8 mouse cellular contexts compared by ENCODE assay signal in genomic region chr1:39720186-39720585, GRCm38 (mm10). TPM values are rescaled to one million over a fixed set of nuclear protein-coding genes. Genes with fewer than 3 reads are reported as not detected.
DNase-seq lines count a peak whose midpoint lies in the region; ATAC-seq and TF ChIP-seq lines count a peak whose summit lies in the region.

No protein-coding gene starts in this region.

- H3K4me2 ChIP-seq in forebrain, embryonic 12.5 days: peak overlapping the region; percentile 80
- H3K4me2 ChIP-seq in limb, embryonic 12.5 days: peak overlapping the region; percentile 88
- H3K4me2 ChIP-seq in neural tube, embryonic 15.5 days: peak overlapping the region; percentile 96

- peaks cover 12% of the 10 kb centered on the region for H3K27me3 ChIP-seq in forebrain, embryonic 12.5 days
- H3K27me3 ChIP-seq in limb, embryonic 12.5 days: no peaks in the 10 kb centered on the region
- no peaks in the 10 kb centered on the region for H3K27me3 ChIP-seq in neural tube, embryonic 15.5 days (replicated peaks)

- peaks cover 10% of the 10 kb centered on the region for H3K4me1 ChIP-seq in forebrain, embryonic 12.5 days
- H3K4me1 ChIP-seq in limb, embryonic 12.5 days (replicated peaks): peaks cover 36% of the 10 kb centered on the region
- H3K4me1 ChIP-seq in neural tube, embryonic 15.5 days: peaks cover 14% of the 10 kb centered on the region

- H3K27ac ChIP-seq in layer of hippocampus, adult 2 months: no peak overlapping the region
- H3K27ac ChIP-seq in forebrain, embryonic 12.5 days: no peak overlapping the region
- peak overlapping the region; percentile 87 for H3K27ac ChIP-seq in limb, embryonic 12.5 days
- no peak overlapping the region for H3K27ac ChIP-seq in neural tube, embryonic 15.5 days (replicated peaks)

- no peak for TF ChIP-seq CTCF in layer of hippocampus, adult 2 months (conservative IDR thresholded peaks at IDR 0.05)

- DNase-seq in layer of hippocampus, adult 2 months (ENCODE audit: low spot score in 2 of 2): no peak
- DNase-seq in layer of hippocampus, adult 9-10 months (ENCODE audit: low spot score): no peak
- no peak for DNase-seq in gastrocnemius, postnatal 36 days
- no peak for DNase-seq in cerebellum, postnatal 25 days

- ATAC-seq in forebrain, embryonic 12.5 days (ENCODE audit: low FRiP score): no peak
- 0 out of 2 replicates have a peak, but pooled peaks have one; percentile 38 for ATAC-seq in limb, embryonic 12.5 days (ENCODE audit: insufficient number of reproducible peaks, insufficient read depth, low FRiP score, low TSS enrichment, low read depth)
- ATAC-seq in neural tube, embryonic 15.5 days (ENCODE audit: low FRiP score): no peak
- ATAC-seq in inflammation-experienced regulatory T-cells, adult 6 months: no peak

- intact Hi-C loops in gastrocnemius, postnatal 36 days (cut with DNase I): no loop called here

- peak overlapping the region; percentile 68; the same call in 1 of the 2 replicates for H3K9ac ChIP-seq in forebrain, embryonic 12.5 days
- H3K9ac ChIP-seq in limb, embryonic 12.5 days (replicated peaks): peak overlapping the region; percentile 78; the same call in 1 of the 2 replicates
- 0 out of 2 replicates have a peak overlapping the region, but pooled peaks have one; percentile 62 for H3K9ac ChIP-seq in neural tube, embryonic 15.5 days (replicated peaks)

- peak overlapping the region; percentile 57; the same call in 1 of the 2 replicates for H3K4me3 ChIP-seq in layer of hippocampus, adult 2 months
- peak overlapping the region; percentile 57; the same call in 1 of the 2 replicates for H3K4me3 ChIP-seq in forebrain, embryonic 12.5 days (replicated peaks)
- H3K4me3 ChIP-seq in limb, embryonic 12.5 days (replicated peaks): peak overlapping the region; percentile 55; the same call in 1 of the 2 replicates
- peak overlapping the region; percentile 53 for H3K4me3 ChIP-seq in neural tube, embryonic 15.5 days (replicated peaks)

- 33% methylated on average over 2 of the region's 2 CpGs for whole genome bisulfite sequencing in forebrain, embryonic 12.5 days
- 5% methylated on average over 2 of the region's 2 CpGs for WGBS in limb, embryonic 12.5 days
- 31% methylated on average over 2 of the region's 2 CpGs for WGBS in neural tube, embryonic 15.5 days

- H3K36me3 ChIP-seq in forebrain, embryonic 12.5 days (replicated peaks): no peaks in the 10 kb centered on the region
- H3K36me3 ChIP-seq in limb, embryonic 12.5 days: no peaks in the 10 kb centered on the region
- no peaks in the 10 kb centered on the region for H3K36me3 ChIP-seq in neural tube, embryonic 15.5 days

- no peaks in the 10 kb centered on the region for H3K9me3 ChIP-seq in forebrain, embryonic 12.5 days
- H3K9me3 ChIP-seq in limb, embryonic 12.5 days: no peaks in the 10 kb centered on the region
- no peaks in the 10 kb centered on the region for H3K9me3 ChIP-seq in neural tube, embryonic 15.5 days (replicated peaks)

RNA-seq across cellular contexts. Expression of gene Rfx8, which starts 0.6 kb away (rescaled TPM):
- under 1 TPM; 0.22 to 0.51 TPM for total RNA-seq in layer of hippocampus, adult 2 months (2021)
- not detected in 2 replicates for polyA plus RNA-seq in forebrain, embryonic 12.5 days (2016; fragmentation: Nextera tagmentation; extraction: Ambion mirVana)
- 1.5 and 1.7 TPM in 2 replicates for polyA plus RNA-seq in limb, embryonic 12.5 days (2016; fragmentation: Nextera tagmentation; extraction: Ambion mirVana)
- 0.14 and 0.27 TPM in 2 replicates for polyA plus RNA-seq in neural tube, embryonic 15.5 days (2015; fragmentation: Nextera tagmentation; extraction: Ambion mirVana)
- total RNA-seq in gastrocnemius, postnatal 36 days (2021): not detected
- not detected for polyA plus RNA-seq in inflammation-experienced regulatory T-cells, adult 6 months (2017; shearing (Covaris generic))
